Mouse (Mus musculus) MN1 (cell line): ENCODE data around the gene Gm10128.
"Not testable (repeated sequence)": the region's sequence is repeated elsewhere in the genome, so short reads cannot be mapped to it uniquely, and the experiment has no call there.

Source experiments
- DNase-seq: peaks from one replicate; pipeline ENCODE4 v3.0.0-alpha.2; 2016; ENCODE audit warnings: low spot score

Gene Gm10128

DNA sequence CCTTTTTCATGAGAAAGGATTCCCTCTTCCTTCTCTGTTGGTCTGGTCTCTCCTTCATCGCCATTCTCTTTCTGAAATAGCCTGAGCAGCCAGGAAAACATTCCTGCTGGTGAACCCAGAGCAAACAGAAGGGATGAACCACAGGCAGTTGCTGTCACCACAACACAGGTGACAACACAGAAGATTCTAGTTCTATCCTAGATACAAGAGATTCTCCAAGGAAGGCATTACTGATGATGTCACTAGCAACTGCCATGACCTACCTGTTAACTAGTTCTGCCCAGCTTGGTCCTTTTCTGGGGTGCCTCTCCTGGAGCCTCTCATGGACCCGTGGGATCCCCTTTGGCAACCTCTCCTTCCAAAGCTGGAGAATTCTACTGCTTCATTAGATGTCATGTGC, at the start of gene Gm10128:
TSS of gene Gm10128 (minus strand) at position 101 of the 400 bp plus-strand sequence.
- DNase-seq = not testable (repeated sequence)

DNA sequence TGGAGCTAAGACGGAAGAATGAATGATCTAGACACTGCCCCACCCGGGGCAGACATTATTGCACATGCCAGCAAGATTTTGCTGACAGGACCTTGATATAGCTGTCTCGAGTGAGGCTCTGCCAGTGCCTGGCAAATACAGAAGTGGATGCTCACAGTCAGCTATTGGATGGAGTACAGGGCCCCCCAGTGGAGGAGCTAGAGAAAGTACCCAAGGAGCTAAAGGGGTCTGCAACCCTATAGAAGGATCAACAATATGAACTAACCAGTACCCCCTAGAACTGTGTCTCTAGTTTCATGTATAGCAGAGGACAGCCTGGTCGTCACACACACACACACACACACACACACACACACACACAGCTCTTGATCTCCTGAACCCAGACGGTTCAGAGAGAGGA, 37.4 kb upstream of the Gm10128 start:
- DNase-seq = not testable (repeated sequence)

DNA sequence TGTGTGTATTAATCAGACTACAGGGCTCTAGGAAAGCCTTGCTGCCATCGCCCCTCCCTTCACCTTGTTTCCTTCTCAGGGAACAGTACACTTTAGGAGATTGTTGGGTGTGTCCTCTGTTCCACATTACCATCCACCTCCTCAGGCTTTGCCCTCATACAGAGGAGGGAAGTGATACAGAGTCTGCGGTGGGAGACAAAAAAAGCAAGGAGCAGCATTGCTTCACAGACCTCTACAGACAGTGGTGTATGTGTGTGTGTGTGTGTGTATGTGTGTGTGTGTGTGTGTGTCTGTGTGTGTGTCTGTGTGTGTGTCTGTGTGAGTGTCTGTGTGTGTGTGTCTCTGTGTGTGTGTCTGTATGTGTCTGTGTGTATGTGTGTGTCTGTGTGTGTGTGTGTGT, 18.7 kb upstream of the Gm10128 start:
- not testable (repeated sequence) for DNase-seq

DNA sequence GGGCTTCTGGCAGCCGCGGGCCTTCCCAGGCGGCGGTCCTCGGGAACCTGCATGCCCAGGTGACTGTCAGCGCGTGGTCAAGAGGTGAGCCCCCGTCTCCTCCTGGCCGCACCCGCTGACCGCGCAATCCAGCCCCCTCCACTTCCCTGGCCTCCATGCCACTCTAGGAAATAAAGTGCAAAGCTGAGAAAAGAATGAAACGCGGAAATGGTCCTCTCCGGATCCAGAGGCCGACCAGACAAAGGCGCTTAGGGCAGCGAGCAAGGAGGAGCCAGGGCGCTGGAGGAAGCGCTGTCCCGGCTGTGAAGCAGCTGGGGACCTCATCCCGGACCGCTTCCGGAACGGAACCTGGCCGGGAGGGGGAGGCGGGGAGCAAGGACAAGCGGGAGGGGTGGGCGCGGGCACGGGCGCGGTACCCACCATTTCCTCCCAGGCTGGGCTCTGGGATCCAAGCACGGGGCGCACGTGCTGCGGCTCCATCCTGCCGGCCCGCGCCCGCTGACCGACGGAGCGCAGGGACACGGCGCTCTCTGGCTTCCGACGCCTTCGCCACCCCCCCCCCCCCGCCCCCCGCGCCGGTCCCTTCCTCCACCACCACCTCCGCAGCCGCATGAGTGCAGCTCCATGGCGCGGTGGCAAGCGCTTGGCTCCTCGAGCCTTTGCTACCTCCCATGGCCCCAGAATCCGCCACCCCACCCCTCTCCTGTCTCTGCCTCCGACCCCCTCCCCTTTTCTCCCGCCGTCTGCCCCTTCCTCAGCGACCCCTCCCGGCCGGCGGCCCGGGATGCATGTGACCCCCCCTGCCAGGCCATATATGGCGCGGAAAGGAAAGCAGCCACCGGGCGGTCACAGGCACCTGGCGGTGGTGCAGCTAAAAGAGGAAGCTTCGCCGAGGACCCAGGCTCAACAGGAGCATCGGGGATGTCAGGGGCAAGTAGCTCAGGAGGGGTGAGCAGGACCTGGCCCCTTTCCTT, 14.6 kb upstream of the Gm10128 start:
- DNase-seq = not testable (repeated sequence)

DNA sequence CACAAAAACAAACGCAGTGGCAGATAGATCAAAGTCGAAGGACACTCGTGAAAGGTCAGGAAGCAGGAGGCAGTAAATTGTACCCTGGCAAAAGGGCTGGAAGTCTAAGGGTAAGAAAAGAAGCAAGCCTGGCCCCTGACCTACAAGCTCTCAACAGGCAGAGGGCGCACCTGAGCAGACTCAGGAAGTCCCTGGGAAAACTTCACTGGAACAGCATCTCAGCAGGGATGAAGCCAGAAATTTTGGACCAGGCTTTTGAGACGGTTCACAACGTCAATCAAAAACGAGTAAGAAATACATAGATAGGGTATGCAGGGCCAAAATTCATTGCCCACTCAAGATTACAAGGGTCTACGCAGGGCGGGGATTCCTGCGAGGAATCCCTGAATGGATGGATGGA, 13.7 kb upstream of the Gm10128 start:
- not testable (repeated sequence) for DNase-seq

DNA sequence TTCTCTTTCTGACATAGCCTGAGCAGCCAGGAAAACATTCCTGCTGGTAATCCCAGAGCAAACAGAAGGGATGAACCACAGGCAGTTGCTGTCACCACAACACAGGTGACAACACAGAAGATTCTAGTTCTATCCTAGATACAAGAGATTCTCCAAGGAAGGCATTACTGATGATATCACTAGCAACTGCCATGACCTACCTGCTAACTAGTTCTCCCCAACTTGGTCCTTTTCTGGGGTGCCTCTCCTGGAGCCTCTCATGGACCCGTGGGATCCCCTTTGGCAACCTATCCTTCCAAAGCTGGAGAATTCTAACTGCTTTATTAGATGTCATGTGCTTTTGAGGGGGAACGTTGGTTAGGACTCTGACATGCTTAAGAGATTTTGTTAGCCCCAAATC, 48.3 kb downstream of the Gm10128 start, which contains the start of gene Gm10338:
TSS of gene Gm10338 (minus strand) at position 101 of the 400 bp plus-strand sequence.
- DNase-seq = not testable (repeated sequence)
